Mouse (Mus musculus) neutrophil, adult 65 days (primary cell): ENCODE data around the gene Adam1a. TPM values are rescaled to one million over a fixed set of nuclear protein-coding genes. Genes with fewer than 3 reads are reported as not detected.

ENCODE experiments used
- total RNA-seq: library from RNA; stranded (reverse); gene quantifications from 2 replicates; pipeline ENCODE4 v1.2.4, GENCODE M21; 2023

Adam1a gene
- 3.2 and 5.1 TPM in 2 replicates for total RNA-seq

DNA sequence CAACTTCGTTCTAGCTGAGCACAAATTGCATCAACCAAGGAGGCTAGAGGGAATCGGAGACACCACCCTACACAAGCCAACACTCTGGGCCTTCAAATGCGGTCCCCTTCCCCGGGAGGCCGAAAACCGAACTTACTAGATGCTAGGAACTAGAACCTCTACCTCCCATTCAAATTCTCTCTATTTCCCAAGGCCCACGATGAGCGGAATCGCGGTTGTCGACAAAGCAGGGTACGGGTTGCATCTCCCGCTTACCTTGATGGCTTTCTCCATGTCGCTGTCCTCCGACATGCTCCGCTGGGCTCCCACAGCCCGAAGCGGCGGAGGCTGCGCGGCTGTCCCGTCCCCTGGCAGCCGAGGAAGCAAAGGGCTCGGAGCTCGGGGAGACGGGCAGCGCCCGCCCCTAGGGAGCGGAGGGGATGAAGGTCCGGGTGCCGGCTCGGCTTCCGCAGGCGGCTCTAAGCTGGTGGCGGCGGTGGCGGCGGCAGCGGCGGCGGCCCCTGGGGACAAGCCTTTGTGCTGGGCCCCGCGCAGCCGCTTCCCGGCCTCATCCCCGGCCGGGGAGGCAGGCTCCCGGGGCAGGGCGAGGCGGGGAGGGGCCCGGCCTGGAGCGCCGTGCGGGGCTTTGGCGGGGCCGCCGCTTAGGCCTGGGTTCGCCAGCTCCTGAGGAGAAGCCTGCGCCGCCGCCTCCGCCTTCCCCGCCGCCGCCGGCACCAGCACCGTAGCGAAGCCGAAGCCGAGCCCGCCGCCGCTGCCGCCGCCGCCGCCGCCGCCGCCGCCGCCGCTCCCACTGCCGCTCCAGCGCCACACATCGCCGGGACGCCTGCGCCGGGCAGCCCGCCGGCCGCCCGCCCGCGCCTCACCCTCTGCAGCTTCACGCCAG, at the start of gene Adam1a, which contains the start of gene Gm42878:
Gene Adam1a (minus strand): TSS at position 573 of the 883 bp plus-strand sequence.
Gene Gm42878 (minus strand): TSS at position 573 of the 883 bp plus-strand sequence.

DNA sequence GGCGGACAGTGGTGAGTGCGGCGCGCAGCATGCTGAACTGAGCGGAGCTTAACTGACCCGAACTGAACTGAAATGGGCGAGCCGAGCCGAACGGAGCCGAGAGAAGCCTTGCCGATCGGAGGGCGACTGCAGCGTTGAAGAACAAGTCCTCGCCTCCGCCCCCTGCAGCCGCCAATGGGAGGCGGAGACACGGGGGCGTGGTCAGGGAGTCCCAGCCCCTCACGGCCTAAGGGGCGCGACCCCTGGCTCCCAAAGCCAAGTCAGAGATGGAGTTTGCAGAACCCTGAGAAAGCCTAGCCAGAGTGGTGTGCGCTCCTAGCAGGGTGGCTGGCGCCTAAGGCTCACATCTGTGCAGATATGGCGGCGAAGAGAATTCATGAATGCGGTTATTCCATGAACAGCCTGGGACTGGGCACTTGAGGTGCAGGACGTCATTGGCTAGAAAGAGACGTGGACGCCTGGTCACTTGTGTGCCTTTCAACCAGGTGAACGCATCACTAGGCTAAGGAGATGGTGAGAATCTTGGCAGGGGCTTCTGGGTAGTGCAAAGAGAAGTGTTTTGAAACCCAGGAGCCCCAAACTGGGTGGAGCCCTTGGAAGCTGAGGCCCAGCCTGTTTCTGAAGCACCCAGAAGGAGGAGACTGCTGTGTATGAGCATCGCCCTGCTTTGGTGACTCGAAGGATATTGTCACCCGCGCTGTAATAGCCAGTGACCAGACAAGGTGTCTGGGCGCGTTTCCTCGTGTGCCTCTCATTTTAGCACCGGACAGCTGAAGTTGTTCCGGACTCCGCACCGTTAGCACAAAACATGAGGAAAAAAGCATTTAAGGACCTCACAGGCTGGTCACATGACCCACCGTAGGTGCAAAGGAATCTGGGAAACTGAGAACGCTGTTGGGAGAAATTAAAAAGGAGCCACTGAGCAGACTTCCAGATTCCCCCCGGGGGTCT, 48.4 kb upstream of the Adam1a start, which contains the start of gene Aldh2:
Gene Aldh2 (minus strand): TSS at position 374 of the 951 bp plus-strand sequence.

DNA sequence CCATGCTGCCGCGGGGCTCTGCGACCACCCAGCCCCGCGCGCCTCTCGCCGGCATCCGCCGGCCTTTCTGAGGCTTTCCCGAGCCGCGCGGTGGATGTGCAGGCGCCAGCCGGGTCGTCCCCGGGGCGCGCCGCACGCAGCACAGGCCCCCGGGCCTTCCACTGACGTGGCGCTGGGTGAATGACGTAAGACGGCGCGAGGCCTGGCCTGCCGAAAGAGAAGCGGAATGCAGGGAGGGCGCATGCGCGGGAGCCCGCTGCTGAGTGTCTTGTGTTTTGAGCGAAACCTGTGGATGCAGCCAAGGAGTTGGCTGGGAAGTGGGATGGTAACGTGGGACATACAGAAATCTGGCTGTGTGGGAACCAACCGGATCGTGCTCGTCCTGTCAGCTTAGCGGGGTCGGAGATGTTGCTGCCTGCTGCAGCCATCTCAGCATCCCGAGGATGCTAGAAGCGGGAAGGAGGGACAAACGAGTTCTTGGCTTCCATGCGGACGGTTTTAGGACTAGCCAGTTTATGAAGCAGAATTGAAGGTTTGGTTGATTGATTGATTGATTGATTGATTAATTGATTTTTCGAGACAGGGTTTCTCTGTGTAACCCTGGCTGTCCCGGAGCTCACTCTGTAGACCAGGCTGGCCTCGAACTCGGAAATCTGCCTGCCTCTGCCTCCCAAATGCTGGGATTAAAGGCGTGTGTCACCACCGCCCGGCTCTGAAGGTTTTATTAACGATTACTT, 679 bp upstream of the Adam1a start, which contains the start of gene Mapkapk5:
Gene Mapkapk5 (minus strand): TSS at position 113 of the 737 bp plus-strand sequence.

DNA sequence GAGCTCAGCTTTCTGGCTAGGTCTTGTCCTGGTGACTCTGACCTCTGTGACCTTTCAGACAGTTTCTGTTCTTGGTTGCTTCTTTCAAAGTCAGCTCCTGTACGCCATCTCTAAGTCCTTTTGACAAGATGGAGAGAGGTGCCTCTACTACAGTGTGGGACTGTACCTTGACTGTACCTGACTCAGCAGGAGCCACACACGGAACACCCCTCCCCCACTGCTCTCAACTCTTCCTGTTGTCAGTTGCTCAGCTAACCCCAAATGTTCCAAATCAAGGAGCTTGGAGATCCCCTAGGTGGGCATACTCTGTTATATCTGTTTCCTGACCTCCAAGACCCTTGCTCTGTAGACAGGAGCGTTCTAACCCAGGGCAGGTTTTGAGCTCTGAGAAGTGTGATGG, 42.1 kb downstream of the Adam1a start, which contains the start of gene Adam1b:
Gene Adam1b (minus strand): TSS at position 205 of the 400 bp plus-strand sequence.

Other genes starting within 250 kb of the Adam1a start
- 130 and 180 TPM in 2 replicates for gene Trafd1, start 159.8 kb downstream of the Adam1a start, total RNA-seq
- gene Naa25, start 147.5 kb downstream of the Adam1a start, total RNA-seq: 7.6 and 11.6 TPM in 2 replicates
- gene Tmem116, start 93.6 kb downstream of the Adam1a start, total RNA-seq: 0.29 and 0.47 TPM in 2 replicates
- gene Erp29, start 93.0 kb downstream of the Adam1a start, total RNA-seq: 126 and 151 TPM in 2 replicates
- not detected in 2 replicates for gene Adam1b, start 42.0 kb downstream of the Adam1a start, total RNA-seq
- not detected in 2 replicates for gene Gm42878, start within 50 bp of the Adam1a start, total RNA-seq
- 77.6 and 77.7 TPM in 2 replicates for gene Mapkapk5, start 423 bp upstream of the Adam1a start, total RNA-seq
- 890 and 954 TPM in 2 replicates for gene Aldh2, start 48.3 kb upstream of the Adam1a start, total RNA-seq
- gene Acad12, start 73.5 kb upstream of the Adam1a start, total RNA-seq: 4.5 and 5.2 TPM in 2 replicates
- gene Acad10, start 115.0 kb upstream of the Adam1a start, total RNA-seq: 2.7 and 2.9 TPM in 2 replicates
- 76.7 and 98.4 TPM in 2 replicates for gene Brap, start 115.1 kb upstream of the Adam1a start, total RNA-seq
- gene Atxn2, start 165.9 kb upstream of the Adam1a start, total RNA-seq: 29.2 and 46.5 TPM in 2 replicates